Mouse (Mus musculus): ENCODE measurements around the gene Lmna.

DNA sequence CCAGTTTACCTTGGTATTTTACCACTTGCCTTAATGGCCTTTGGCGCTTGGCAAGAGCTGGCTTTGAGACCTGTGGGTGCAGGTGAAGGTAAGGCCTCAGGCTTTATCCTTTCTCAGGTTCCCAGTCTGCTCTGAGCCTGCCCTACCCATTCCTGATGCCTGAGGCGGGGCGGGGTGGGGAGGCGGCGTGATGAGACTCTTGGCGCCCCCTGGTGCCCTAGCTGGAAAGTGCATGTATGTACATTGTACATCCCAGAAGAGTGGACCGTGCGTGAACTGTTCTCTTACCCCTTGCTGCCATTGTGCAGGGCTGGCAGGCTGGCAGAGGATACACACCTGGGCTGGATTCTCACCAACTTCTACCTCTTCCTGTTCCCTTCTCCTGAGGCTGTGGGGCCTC lies 32.0 kb downstream of the Lmna start:
- TF ChIP-seq ZC3H11A (IDR thresholded peaks at IDR 0.05; ENCODE audit: borderline replicate concordance, low read depth, low read length) = peak; percentile 39; the same call in 1 of the 2 replicates
- TF ChIP-seq CHD2 (IDR thresholded peaks at IDR 0.05; ENCODE audit: low read depth, low read length) = no peak
- no peak for TF ChIP-seq ZNF384 (IDR thresholded peaks at IDR 0.05; ENCODE audit: low read depth, low read length)
- no peak for TF ChIP-seq MAFK (IDR thresholded peaks at IDR 0.05; ENCODE audit: insufficient read depth, low read depth, low read length)
